Mouse (Mus musculus) inflammation-experienced regulatory T-cells, adult 16 weeks (primary cell): ENCODE results near the gene Sox2. TPM values are rescaled to one million over a fixed set of nuclear protein-coding genes. Genes with fewer than 3 reads are reported as not detected.

ENCODE experiments used
- polyA plus RNA-seq: library from polyadenylated mRNA; unstranded; fragments of 100-300 nt; shearing (Covaris generic); gene quantifications from one replicate; pipeline ENCODE4 v1.2.1, GENCODE M21; 2017

The Sox2 gene
- polyA plus RNA-seq: not detected

DNA sequence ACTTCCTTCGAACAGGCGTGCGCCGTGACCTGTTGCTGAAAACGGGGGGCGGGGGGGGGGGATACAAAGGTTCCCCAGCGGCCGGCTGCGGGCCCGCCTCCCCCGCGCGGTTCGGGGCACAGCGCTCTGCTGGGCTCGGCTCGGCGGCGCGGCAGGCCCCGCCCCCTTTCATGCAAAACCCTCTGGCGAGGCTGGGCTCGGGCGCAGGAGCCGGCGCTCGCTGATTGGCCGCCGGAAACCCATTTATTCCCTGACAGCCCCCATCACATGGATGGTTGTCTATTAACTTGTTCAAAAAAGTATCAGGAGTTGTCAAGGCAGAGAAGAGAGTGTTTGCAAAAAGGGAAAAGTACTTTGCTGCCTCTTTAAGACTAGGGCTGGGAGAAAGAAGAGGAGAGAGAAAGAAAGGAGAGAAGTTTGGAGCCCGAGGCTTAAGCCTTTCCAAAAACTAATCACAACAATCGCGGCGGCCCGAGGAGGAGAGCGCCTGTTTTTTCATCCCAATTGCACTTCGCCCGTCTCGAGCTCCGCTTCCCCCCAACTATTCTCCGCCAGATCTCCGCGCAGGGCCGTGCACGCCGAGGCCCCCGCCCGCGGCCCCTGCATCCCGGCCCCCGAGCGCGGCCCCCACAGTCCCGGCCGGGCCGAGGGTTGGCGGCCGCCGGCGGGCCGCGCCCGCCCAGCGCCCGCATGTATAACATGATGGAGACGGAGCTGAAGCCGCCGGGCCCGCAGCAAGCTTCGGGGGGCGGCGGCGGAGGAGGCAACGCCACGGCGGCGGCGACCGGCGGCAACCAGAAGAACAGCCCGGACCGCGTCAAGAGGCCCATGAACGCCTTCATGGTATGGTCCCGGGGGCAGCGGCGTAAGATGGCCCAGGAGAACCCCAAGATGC is at the start of gene Sox2:
Gene Sox2, plus strand, starts transcription at position 680 of the 895 bp plus-strand sequence.

